Mouse (Mus musculus) kidney, adult 2 months (tissue): ENCODE measurements at regions not wholly inside any gene's neighbourhood (a gene's known extent, or its start where the extent isn't known, plus 50 kb on each side); places are given as distances from the start of the nearest gene placed in this dataset.
A peak's percentile ranks its signal among the peaks of the same experiment; 100 is the strongest.

ENCODE experiments used
- DNase-seq: peaks from one replicate; pipeline ENCODE4 v3.0.0; 2021
- H3K27ac ChIP-seq: fragments of 200-500 bp; 2 replicates; pipeline ENCODE4 v1.5.1; 2012; ENCODE audit warnings: low read depth, low read length, control low read depth, inconsistent platforms; ENCODE audit not compliant: insufficient read depth
- H3K27me3 ChIP-seq: fragments of 200-500 bp; replicated peaks from 2 replicates; pipeline ENCODE4 v1.6.1; 2012; ENCODE audit warnings: mild to moderate bottlenecking, moderate library complexity, low read length, inconsistent platforms; ENCODE audit not compliant: control insufficient read depth, insufficient read depth
- H3K36me3 ChIP-seq: fragments of 200-500 bp; 2 replicates; pipeline ENCODE4 v1.6.1; 2012; ENCODE audit warnings: mild to moderate bottlenecking, moderate library complexity, low read length, inconsistent platforms; ENCODE audit not compliant: control insufficient read depth, insufficient read depth
- H3K4me1 ChIP-seq: fragments of 200-500 bp; 2 replicates; pipeline ENCODE4 v1.6.1; 2011; ENCODE audit warnings: low read length; ENCODE audit not compliant: control insufficient read depth, insufficient read depth
- H3K4me3 ChIP-seq: fragments of 200-500 bp; 2 replicates; pipeline ENCODE4 v1.5.1; 2011; ENCODE audit warnings: mild to moderate bottlenecking, low read depth, low read length, control low read depth; ENCODE audit not compliant: insufficient read depth
- CTCF ChIP-seq: fragments of 200-500 bp; conservative IDR thresholded peaks from 2 replicates; pipeline ENCODE4 v1.5.1; 2011; ENCODE audit warnings: low read depth, mild to moderate bottlenecking, control low read depth, low read length, moderate library complexity, mixed read lengths; ENCODE audit not compliant: insufficient read depth, insufficient read length
- POLR2A ChIP-seq: fragments of 200-500 bp; IDR thresholded peaks from one replicate; pipeline ENCODE4 v1.6.1; 2011; ENCODE audit warnings: low read depth, low read length, control low read depth
- WGBS: fragments of 180-500 bp; shearing (Covaris S2); methylation state at CpG from one replicate; pipeline ENCODE4 v1.1.7; 2018; 5-methylcytosine and 5-hydroxymethylcytosine counted together

DNA sequence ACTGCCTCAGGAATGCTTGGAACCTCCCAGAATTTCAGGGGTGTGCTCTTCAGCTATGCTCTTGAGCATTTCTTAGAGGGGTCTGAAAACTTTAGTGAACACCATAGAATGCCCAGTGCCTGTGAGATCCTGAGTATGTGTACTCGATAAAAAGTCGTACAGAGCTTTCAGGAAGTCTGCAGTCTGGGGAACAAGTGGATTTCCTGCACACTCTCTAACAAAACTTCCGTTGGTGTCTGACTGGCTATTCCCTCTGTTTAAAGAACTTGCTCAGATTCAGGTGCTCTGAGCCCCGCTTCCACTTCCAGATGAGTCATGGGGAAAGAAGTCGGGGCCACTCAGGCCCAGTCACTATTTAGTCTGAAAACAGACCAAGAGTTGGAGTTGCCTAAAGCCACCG, 155.5 kb downstream of the Pfkfb3 start:
- TF ChIP-seq CTCF (no peak), POLR2A (no peak)
- peaks cover 8% of the 10 kb centered on the region; the same call in 1 of the 2 replicates for H3K4me1 ChIP-seq
- no peak overlapping the region for H3K27ac ChIP-seq
- DNase-seq, result no peak
- H3K27me3 ChIP-seq, result no peaks in the 10 kb centered on the region
- no peak overlapping the region for H3K4me3 ChIP-seq
- no peaks in the 10 kb centered on the region for H3K36me3 ChIP-seq
- WGBS, result 60% methylated on average over 6 of the region's 6 CpGs

DNA sequence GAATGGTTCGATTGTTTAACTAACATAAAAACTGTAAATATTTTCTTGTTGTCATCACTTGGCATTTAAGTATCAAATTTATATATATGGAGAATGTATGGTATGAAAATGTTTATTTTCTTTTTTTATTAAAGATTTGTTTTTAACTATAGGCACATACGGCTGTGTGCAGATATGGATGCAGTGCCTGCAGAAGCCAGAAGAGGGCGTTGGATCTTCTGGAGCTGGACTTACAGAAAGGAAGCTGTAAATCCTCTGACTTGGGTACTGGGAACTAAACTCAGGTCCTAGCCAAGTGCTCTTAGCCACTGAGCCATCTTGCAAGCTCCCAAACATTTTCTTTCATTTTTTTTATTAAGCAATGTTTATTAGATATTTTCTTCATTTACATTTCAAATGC, 157.0 kb downstream of the Pfkfb3 start:
- H3K27ac ChIP-seq, result no peak overlapping the region
- WGBS, result 92% methylated on average over 3 of the region's 3 CpGs
- DNase-seq, result no peak
- H3K4me1 ChIP-seq, result no peaks in the 10 kb centered on the region
- H3K27me3 ChIP-seq, result no peaks in the 10 kb centered on the region
- no peak overlapping the region for H3K4me3 ChIP-seq
- TF ChIP-seq CTCF (peak; percentile 31; the same call in 1 of the 2 replicates), POLR2A (no peak)
- H3K36me3 ChIP-seq, result no peaks in the 10 kb centered on the region

DNA sequence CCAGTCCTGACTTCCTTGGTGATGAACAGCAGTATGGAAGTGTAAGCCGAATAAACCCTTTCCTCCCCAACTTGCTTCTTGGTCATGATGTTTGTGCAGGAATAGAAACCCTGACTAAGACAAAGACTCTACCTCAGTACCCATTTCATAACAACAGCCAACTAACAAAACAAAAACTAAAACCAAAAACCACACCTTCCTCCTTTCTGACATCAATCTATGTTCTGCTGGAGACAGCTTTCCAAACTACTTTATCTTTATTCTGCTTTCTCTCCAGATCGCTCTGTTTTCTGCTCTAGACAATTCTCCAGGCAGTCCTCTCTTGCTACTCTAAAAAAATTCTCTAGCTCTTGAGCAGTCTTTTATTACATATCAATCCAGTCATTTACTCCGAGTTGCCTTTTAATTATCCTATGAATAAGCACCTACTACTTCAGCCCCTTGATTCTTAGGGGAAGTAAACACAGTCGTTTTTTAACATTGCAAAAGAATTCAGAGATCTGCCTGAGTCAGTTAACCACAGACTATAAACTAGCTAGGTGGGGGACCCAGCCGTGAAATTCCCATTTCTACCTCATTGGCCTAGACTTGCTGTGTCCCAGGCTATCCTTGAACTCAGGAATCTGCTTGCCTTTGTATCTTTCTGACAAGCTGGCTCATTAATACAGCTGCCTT, 159.1 kb downstream of the Pfkfb3 start:
- DNase-seq, result no peak
- H3K4me1 ChIP-seq, result no peaks in the 10 kb centered on the region
- H3K36me3 ChIP-seq, result no peaks in the 10 kb centered on the region
- H3K4me3 ChIP-seq, result no peak overlapping the region
- TF ChIP-seq CTCF (no peak), POLR2A (no peak)
- 64% methylated on average over 5 of the region's 5 CpGs for WGBS
- no peak overlapping the region for H3K27ac ChIP-seq
- no peaks in the 10 kb centered on the region for H3K27me3 ChIP-seq

DNA sequence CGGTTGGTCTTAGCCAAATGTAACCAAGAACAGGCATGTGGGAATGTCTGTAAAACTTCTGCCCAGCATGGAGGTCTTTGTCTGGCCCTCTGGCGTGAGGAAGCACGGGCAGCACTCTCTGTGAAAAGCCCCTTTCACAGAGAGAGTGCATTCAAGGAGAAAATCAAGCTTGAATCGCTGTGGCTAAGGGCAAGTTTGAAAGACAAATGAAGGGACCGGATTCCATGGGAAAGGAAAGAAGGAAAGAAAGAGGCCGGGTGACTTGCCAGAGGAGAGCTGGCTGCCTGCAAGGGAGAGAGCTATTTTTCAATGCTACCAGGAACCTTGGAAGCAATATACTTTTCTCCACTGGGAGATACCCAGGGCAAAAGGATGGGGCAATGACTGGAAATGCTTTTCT, 162.2 kb downstream of the Pfkfb3 start:
- no peaks in the 10 kb centered on the region for H3K27me3 ChIP-seq
- WGBS, result 79% methylated on average over 6 of the region's 6 CpGs
- H3K4me1 ChIP-seq, result peaks cover 3% of the 10 kb centered on the region; the same call in 1 of the 2 replicates
- H3K4me3 ChIP-seq, result no peak overlapping the region
- no peak for TF ChIP-seq CTCF
- TF ChIP-seq POLR2A, result no peak
- no peak for DNase-seq
- no peaks in the 10 kb centered on the region for H3K36me3 ChIP-seq
- no peak overlapping the region for H3K27ac ChIP-seq

- TF ChIP-seq CTCF (no peak), POLR2A (no peak)
- Histone ChIP-seq H3K27ac (no peak overlapping the region), H3K4me3 (no peak overlapping the region), H3K4me1 (peaks cover 3% of the 10 kb centered on the region; the same call in 1 of the 2 replicates), H3K27me3 (no peaks in the 10 kb centered on the region), H3K36me3 (no peaks in the 10 kb centered on the region)
- WGBS, result 76% methylated on average over 6 of the region's 6 CpGs
- no peak for DNase-seq
Measured at GRCm38 (mm10) chr2:11390667-11391334, 163.1 kb downstream of the Pfkfb3 start.

GRCm38 (mm10) chr2:11387623-11388022, 166.3 kb downstream of the Pfkfb3 start:
- peak; percentile 53 for DNase-seq
- Histone ChIP-seq H3K27ac (no peak overlapping the region), H3K36me3 (no peaks in the 10 kb centered on the region), H3K4me1 (peaks cover 3% of the 10 kb centered on the region; the same call in 1 of the 2 replicates), H3K4me3 (no peak overlapping the region), H3K27me3 (no peaks in the 10 kb centered on the region)
- TF ChIP-seq POLR2A (no peak), CTCF (no peak)
- 35% methylated on average over 2 of the region's 2 CpGs for WGBS

GRCm38 (mm10) chr2:11383815-11384214, 170.1 kb downstream of the Pfkfb3 start:
- TF ChIP-seq POLR2A (no peak), CTCF (no peak)
- Histone ChIP-seq H3K27ac (no peak overlapping the region), H3K27me3 (no peaks in the 10 kb centered on the region), H3K4me3 (no peak overlapping the region), H3K4me1 (peaks cover 3% of the 10 kb centered on the region; the same call in 1 of the 2 replicates), H3K36me3 (no peaks in the 10 kb centered on the region)
- DNase-seq, result no peak
- 74% methylated on average over 2 of the region's 2 CpGs for WGBS
